Mouse (Mus musculus): ENCODE data around the gene Olfr229.

DNA sequence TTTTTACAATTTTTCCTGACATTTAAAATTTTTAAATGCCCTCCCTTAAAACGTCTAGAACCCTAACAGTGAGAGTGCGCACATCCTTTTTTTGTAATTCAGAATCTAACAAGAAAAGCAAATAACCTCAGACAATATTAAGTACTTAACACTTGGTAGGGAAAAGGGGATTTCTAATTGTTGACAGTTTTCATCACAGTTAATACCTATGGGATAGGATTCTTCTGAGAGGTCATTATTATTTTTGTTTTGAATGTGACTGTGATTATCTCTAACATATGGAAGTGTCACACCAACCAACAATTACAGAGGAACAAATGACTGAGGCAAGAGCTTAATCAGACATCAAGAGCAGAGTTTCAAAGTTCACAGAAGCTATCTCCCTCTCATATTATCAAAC is at the start of gene Olfr229:
- no peak for TF ChIP-seq CTCF (IDR thresholded peaks at IDR 0.05)
- TF ChIP-seq POLR2A (IDR thresholded peaks at IDR 0.05; ENCODE audit: insufficient read depth, low read depth, low read length) = no peak
- no peak for TF ChIP-seq EP300 (IDR thresholded peaks at IDR 0.05; ENCODE audit: insufficient read depth, low read depth, low read length)
